Mouse (Mus musculus) kidney, embryonic 15.5 days (tissue): ENCODE data around the gene Btbd35f23. TPM values are rescaled to one million over a fixed set of nuclear protein-coding genes. Genes with fewer than 3 reads are reported as not detected.
"Not testable (repeated sequence)": the region's sequence is repeated elsewhere in the genome, so short reads cannot be mapped to it uniquely, and the experiment has no call there.

Experiments used
- ATAC-seq: fragments of 200-750 bp; cut with Nextera tagmentation; replicated peaks from 2 replicates; pipeline ENCODE4 v1.8.0; 2017; ENCODE audit warnings: moderate TSS enrichment; ENCODE audit not compliant: low FRiP score
- H3K27ac ChIP-seq: fragments of 300-500 bp; sonication (generic); 2 replicates; pipeline ENCODE4 v1.5.1; 2015; ENCODE audit warnings: mild to moderate bottlenecking, inconsistent platforms
- H3K27me3 ChIP-seq: fragments of 300-500 bp; sonication (generic); 2 replicates; pipeline ENCODE4 v1.6.1; 2015; ENCODE audit warnings: inconsistent platforms
- H3K36me3 ChIP-seq: fragments of 300-500 bp; sonication (generic); 2 replicates; pipeline ENCODE4 v1.6.1; 2015; ENCODE audit warnings: inconsistent platforms
- H3K4me1 ChIP-seq: fragments of 300-500 bp; sonication (generic); 2 replicates; pipeline ENCODE4 v1.6.1; 2015; ENCODE audit warnings: inconsistent platforms
- H3K4me2 ChIP-seq: fragments of 300-500 bp; sonication (generic); 2 replicates; pipeline ENCODE4 v1.6.1; 2015; ENCODE audit warnings: moderate library complexity, mild to moderate bottlenecking, inconsistent platforms
- H3K4me3 ChIP-seq: fragments of 300-500 bp; sonication (generic); replicated peaks from 2 replicates; pipeline ENCODE4 v1.5.1; 2015; ENCODE audit warnings: mild to moderate bottlenecking, inconsistent platforms
- H3K9ac ChIP-seq: fragments of 300-500 bp; sonication (generic); 2 replicates; pipeline ENCODE4 v1.6.1; 2015; ENCODE audit warnings: mild to moderate bottlenecking, inconsistent platforms
- H3K9me3 ChIP-seq: fragments of 300-500 bp; sonication (generic); replicated peaks from 2 replicates; pipeline ENCODE4 v1.6.1; 2016; ENCODE audit warnings: inconsistent platforms
- WGBS: fragments of 180-500 bp; shearing (Covaris S2); methylation state at CpG from one replicate; pipeline ENCODE4 v1.1.7; 2015; ENCODE audit warnings: mixed read lengths; 5-methylcytosine and 5-hydroxymethylcytosine counted together
- polyA plus RNA-seq: library from polyadenylated mRNA; unstranded; fragments of >200 nt; fragmentation: Nextera tagmentation; extraction: Ambion mirVana; gene quantifications from 2 replicates; pipeline ENCODE4 v1.2.1, GENCODE M21; 2015

The Btbd35f23 gene
- polyA plus RNA-seq = not detected in 2 replicates

GRCm38 (mm10) chrX:3076575-3076974 lies at the start of gene Btbd35f23:
Btbd35f23 (plus strand) TSS chrX:3076875.
- not testable (repeated sequence) for H3K4me1 ChIP-seq, H3K36me3 ChIP-seq, ATAC-seq, H3K4me3 ChIP-seq, H3K27ac ChIP-seq, H3K27me3 ChIP-seq, H3K9me3 ChIP-seq, H3K9ac ChIP-seq, H3K4me2 ChIP-seq
- WGBS = 44% methylated on average over 2 of the region's 2 CpGs

Other genes starting within 250 kb of the Btbd35f23 start
- not detected in 2 replicates for gene Btbd35f24, start 119.0 kb downstream of the Btbd35f23 start, polyA plus RNA-seq